Mouse (Mus musculus): ENCODE data around the gene Psmb7. TPM values are rescaled to one million over a fixed set of nuclear protein-coding genes. Genes with fewer than 3 reads are reported as not detected.

Psmb7 gene
- total RNA-seq, 2 experiments from 2014 or later: 174 to 314 TPM

DNA sequence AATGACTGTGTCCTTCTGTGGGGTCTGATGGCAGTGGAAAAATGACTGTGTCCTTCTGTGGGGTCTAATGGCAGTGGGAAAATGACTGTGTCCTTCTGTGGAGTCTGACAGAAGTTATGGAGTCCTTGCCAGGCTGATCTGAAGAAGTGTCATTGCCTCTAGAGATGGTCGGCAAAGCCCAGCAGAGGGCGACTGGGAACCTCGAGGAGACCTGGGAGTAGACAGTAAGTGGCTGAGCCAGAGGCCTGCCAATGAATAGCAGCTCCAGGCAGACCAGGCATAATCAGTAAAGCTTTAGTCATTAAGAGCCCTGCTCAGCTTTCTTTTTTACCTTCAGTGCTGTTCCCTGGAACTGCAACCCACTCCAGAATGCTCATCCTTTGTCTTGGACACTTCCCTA is 2.0 kb upstream of the Psmb7 start:
- peak; percentile 61; the same call in 1 of the 2 replicates for ATAC-seq (replicated peaks; ENCODE audit: poor library complexity, severe bottlenecking)

- no peak for ATAC-seq (replicated peaks; ENCODE audit: poor library complexity, severe bottlenecking)
These were observed 2.1 kb downstream of the Psmb7 start for GRCm38 (mm10) chr2:38641761-38642160.

- ATAC-seq (replicated peaks; ENCODE audit: poor library complexity, severe bottlenecking): no peak
These were observed 6.1 kb downstream of the Psmb7 start for GRCm38 (mm10) chr2:38637716-38638267.

DNA sequence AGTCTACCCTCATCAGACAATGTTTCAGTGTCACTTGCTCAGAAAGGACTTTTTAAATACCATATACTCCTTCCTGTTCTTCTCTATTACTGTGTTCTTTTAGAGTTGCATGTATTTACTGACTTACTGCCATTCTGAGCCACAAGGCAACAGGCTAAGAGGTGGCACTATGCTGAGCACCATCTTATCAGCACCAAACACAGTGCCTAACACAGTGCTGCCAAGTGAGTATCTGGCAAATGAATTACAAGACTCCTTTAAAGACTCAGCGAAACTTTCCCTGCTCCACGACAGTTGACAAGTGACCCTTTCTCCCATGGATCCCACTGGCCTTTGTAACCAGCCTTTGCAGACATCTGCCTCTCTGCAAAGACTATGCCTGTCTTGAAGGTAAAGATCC is 13.3 kb downstream of the Psmb7 start:
- no peak for ATAC-seq (replicated peaks; ENCODE audit: poor library complexity, severe bottlenecking)

DNA sequence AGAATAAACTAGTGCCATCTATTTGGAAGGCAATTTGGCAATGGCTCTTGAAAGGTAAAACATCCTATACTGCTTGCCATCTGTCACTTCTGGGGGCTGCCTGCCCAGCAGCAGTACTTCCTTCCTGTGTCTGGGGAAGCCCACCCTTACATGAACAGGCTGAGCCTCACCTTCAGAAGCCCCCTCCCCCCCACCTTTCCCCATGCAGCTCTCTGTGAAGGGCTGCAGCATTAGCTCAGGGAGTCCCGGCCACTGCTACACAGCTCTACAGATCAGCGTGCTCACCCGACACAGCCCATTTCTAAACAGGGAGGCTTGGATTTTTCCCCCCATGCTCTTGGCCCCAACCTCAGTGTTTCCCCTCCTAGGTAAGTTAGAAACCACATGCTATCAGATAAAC is 14.4 kb downstream of the Psmb7 start:
- ATAC-seq (replicated peaks; ENCODE audit: poor library complexity, severe bottlenecking): no peak

- no peak for ATAC-seq (replicated peaks; ENCODE audit: poor library complexity, severe bottlenecking)
These were observed 15.1 kb downstream of the Psmb7 start for GRCm38 (mm10) chr2:38628801-38629200.

- ATAC-seq (replicated peaks; ENCODE audit: poor library complexity, severe bottlenecking): no peak
These were observed 19.9 kb downstream of the Psmb7 start for GRCm38 (mm10) chr2:38623821-38624590.

GRCm38 (mm10) chr2:38623411-38623810 is 20.5 kb downstream of the Psmb7 start:
- no peak for ATAC-seq (replicated peaks; ENCODE audit: poor library complexity, severe bottlenecking)

DNA sequence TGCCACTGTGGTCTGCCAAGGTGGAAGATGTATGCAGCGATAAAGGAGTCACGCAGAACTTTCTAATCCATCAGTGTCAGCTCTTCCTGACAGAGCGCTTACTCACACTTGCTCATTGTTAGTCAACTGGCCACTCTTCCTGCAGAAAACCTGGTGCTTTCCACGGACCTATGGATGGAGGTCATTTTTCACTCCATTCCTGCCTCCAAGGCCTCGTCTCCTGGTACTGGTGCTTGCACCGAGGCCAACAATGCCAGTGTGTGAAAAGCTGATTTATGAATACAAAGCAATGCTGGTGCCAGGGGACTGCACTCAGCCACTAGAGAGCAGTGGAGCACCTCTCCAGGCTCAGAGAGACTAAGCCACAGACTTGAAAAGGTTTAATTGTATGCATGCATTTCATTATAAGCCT is 22.3 kb downstream of the Psmb7 start:
- no peak for ATAC-seq (replicated peaks; ENCODE audit: poor library complexity, severe bottlenecking)

- ATAC-seq (replicated peaks; ENCODE audit: poor library complexity, severe bottlenecking): no peak
These were observed 22.8 kb downstream of the Psmb7 start for GRCm38 (mm10) chr2:38621076-38621475.

DNA sequence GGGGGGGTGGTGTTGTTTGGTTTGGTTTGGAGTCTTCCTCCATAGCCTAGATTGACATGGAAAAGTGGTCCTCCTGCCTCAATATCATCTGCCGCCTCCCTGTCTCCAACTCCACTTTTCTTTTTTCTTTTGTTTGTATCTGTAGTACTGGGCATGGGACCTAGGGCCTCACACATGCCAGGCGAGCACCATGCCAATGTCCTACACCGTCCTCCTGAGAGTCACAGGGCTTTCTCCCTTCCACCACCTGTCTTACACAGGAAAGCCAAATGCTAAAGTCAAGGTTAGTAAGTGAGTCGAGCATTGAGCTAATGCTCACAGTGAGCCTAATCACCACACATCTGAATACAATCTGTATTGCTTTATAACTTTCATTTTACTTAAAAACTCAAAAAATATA is 24.1 kb downstream of the Psmb7 start:
- no peak for ATAC-seq (replicated peaks; ENCODE audit: poor library complexity, severe bottlenecking)

DNA sequence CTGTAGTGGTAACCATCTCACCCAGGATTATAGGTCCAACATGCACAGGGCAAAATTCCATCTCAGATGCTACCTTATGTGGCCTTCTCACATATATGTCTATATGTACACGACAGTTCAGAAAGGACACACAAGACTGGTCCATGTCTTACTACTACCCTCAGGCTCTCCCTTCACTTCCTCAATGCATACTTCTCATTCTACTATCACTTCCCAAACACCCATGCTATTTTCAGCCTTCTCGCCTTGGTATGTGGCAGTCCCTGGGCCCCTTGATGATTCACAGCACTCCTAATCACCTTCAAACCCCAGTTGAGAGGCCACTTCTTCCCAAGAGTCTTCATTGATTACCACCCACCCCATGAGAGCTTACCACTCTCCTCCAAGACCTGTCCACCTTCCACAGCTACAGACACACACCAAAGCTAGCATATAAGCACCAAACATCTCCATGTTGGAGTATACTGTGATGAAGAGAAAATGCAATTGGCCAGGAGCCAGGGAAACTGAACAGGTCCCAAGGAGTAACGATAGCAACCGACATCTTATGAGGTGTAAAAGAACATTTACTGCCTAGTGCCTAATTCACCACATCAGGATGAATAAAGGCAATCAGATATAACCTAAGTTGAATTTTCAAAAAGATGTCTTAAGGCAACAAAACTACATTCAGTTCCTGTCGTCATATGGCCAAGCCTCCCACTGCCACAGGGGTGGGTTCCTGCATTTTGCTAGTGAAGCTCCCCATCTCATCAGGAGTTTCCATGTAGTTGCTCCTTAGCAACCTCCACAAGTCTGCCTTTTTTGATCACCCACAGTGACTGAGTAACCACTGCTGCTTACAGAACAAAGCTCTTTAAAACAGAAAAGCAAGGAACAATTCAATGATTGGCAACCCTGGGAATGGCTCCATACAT is 26.7 kb downstream of the Psmb7 start:
- ATAC-seq (replicated peaks; ENCODE audit: poor library complexity, severe bottlenecking): peak; percentile 65

DNA sequence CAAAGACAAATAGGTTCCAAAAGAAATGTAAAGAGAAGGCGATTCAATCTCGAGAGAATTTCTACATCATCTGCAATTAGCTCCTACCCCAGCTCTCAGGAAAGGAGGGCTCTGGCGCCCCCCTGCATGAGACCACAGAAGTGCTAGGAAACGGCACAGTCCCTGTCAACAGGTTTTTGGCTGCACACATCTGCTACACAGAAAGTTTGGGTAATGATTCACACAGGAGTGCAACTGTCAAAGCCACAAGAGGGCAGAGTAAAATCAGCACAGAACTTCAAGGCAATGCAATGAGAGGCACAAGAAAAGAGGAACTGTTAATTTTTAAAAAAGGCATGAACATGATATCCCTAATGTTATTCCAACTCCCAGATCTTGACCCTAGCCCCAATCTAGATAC is 27.8 kb downstream of the Psmb7 start:
- peak; percentile 88 for ATAC-seq (replicated peaks; ENCODE audit: poor library complexity, severe bottlenecking)

DNA sequence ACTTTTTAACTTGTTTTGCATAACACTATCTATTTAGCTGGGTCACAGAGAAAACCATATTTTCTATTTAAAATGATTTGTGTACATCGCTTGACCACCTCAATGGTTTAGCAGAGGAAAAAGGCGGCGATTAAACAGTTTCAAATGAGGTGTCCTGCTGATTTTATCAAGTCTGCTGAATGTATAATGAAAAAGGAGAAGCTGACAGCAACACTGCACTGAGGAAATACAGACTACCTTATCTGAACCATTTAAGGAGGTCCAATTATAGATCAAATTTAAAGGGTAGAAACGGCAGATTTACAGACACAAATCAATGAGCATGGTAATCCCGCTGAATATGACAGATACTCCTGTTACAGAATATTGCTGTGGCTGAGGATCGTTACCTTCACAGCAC is 29.4 kb downstream of the Psmb7 start:
- ATAC-seq (replicated peaks; ENCODE audit: poor library complexity, severe bottlenecking): no peak

DNA sequence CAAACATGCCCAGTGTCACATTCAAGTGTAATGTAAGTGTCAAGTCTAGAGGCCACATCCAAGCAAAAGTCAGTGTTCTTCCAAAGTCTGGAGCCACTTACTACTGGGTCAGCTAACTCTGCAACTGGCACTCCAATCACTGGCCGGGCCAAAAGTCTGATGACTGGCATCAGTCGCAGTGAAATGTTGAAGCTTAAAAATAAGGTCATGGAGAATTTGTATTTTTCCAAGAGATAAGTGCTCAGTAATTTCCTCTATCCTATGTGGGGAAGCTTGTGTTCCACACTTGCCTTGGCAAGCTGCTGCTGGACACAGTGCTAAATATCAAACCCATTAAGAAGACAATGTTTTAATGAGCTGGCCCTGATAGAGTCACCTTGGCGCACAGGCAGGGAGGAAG is 30.3 kb downstream of the Psmb7 start:
- ATAC-seq (replicated peaks; ENCODE audit: poor library complexity, severe bottlenecking): no peak

GRCm38 (mm10) chr2:38612596-38612995 is 31.3 kb downstream of the Psmb7 start:
- ATAC-seq (replicated peaks; ENCODE audit: poor library complexity, severe bottlenecking): no peak

DNA sequence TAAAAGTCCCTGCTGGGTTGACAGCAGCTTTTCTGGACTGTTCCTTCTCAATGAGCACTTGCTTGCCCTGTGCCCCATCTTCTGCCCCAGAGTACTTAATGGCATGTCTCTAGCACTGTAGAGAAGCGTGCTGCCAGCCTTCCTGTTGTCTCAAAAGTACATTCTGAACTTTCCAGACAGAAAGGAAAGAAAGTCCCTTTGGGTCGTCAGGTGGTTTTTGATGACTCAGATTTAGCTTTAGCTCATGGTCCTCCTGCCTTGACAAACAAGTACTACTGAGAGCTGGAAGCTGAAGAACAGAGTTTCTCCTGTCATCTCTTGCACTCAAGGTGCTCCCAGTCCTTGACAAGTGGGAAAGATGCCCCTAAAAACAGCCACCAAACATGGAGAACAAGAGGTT is 33.7 kb downstream of the Psmb7 start:
- no peak for ATAC-seq (replicated peaks; ENCODE audit: poor library complexity, severe bottlenecking)

DNA sequence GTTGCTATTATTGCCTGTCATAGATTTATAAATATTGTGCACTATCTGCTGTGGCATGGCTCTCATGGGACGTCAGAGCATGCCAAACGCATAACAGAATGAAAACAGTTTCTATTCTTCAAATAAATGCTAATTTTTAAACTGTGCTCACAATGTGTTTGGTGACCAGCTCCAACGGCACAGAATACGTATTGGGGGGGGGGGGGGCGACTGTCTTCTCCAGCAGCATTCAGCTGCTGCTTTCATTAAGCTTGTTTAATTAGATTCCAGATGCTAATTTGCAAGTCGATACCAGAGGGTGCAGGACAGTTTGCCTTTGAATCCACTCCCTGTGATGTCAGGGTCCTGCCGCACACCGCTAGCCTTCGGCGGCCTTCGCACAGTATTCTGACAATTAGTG is 34.6 kb downstream of the Psmb7 start:
- ATAC-seq (replicated peaks; ENCODE audit: poor library complexity, severe bottlenecking): no peak

DNA sequence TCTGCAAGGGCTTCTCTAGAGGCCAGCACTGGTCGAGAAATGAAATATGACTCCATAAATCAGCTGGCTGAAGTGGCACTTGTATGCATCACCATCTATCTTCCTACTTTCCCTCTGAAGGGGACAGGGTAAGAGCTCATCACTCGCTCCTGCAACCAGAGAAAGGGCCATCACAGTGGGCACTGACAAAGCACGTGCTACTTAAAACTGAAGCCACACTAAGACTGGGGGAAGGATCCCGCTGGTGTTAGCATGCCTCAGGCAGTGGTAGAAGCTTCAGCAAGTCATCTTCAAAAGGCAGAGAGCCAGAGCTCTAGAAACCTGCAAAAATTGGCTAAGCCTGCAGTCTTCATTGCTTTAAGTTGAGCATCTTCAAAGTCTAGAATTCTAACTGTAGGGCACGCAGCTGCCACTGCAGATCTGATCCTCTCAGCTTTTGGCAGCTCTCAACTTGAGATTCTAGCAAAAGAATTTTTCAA is 35.0 kb downstream of the Psmb7 start:
- ATAC-seq (replicated peaks; ENCODE audit: poor library complexity, severe bottlenecking): no peak

GRCm38 (mm10) chr2:38607716-38608115 is 36.2 kb downstream of the Psmb7 start:
- ATAC-seq (replicated peaks; ENCODE audit: poor library complexity, severe bottlenecking): no peak

DNA sequence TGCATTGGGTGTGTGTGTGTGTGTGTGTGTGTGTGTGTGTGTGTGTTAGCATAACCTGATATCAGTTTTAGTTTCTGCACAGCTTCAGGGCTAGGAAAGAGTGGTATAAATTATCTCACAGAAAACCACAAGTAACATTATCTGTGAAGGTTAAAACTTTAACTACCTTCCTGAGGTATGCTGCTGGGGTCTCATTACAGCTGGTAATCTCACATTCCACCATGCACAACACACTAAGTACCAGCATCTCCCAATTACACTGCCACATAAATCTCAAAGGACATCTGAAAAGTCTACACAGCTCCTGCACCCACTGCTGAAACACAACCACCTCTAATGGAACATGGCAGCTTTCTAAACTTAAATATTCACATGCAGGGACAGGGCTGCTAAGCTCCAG is 43.0 kb downstream of the Psmb7 start:
- no peak for ATAC-seq (replicated peaks; ENCODE audit: poor library complexity, severe bottlenecking)

All from granulocyte monocyte progenitor cell, adult 5-6 weeks (primary cell).